ENCODE assay signal across 19 mouse cellular contexts in genomic region chr8:70394269-70394998, GRCm38 (mm10). TPM values are rescaled to one million over a fixed set of nuclear protein-coding genes. Genes with fewer than 3 reads are reported as not detected.
DNase-seq lines count a peak whose midpoint lies in the region; ATAC-seq and TF ChIP-seq lines count a peak whose summit lies in the region.
"Had no signal": no experiment of that assay in that cellular context is flagged by ENCODE, and none has a peak within 500 bp of the region (broad histone marks: within the 10 kb centered on the region; RNA-seq: fewer than 3 reads in every experiment).

No protein-coding gene starts in this region.

- ATAC-seq in cerebellum, adult (ENCODE audit: insufficient number of reproducible peaks, low FRiP score, low TSS enrichment): no peak
- ATAC-seq: CD4-positive, CD25-positive, alpha-beta regulatory T cell, adult 4 months; forebrain, embryonic 15.5 days; intestine, embryonic 16.5 days had no signal

- peak; percentile 63 for DNase-seq in cerebellum, adult 11-12 months
- no peak for DNase-seq in cerebellum, adult 18-20 months
- DNase-seq in cerebellum, adult 9-11 months: peak; percentile 65
- DNase-seq in layer of hippocampus, adult 2 months (ENCODE audit: low spot score in 2 of 2): no peak
- no peak for DNase-seq in layer of hippocampus, adult 18-20 months (ENCODE audit: low spot score in 2 of 2)
- DNase-seq in adrenal gland, postnatal 25 days: no peak
- DNase-seq: adrenal gland, adult 8-10 months; B cell, adult 2 months; gastrocnemius, postnatal 36 days; heart, adult 11 months; heart, postnatal 36 days; kidney, adult 2 months had no signal

- no peak for TF ChIP-seq CTCF in layer of hippocampus, adult 2 months (conservative IDR thresholded peaks at IDR 0.05)

- H3K27ac ChIP-seq in layer of hippocampus, adult 2 months: 0 out of 2 replicates have a peak overlapping the region, but pooled peaks have one; percentile 77
- H3K27ac ChIP-seq: forebrain, embryonic 15.5 days; heart, embryonic 10.5 days; hindbrain, embryonic 15.5 days had no signal

- no peak overlapping the region for H3K4me3 ChIP-seq in layer of hippocampus, adult 2 months
- H3K4me3 ChIP-seq: forebrain, embryonic 15.5 days; heart, embryonic 10.5 days; hindbrain, embryonic 15.5 days had no signal

RNA-seq across cellular contexts. Expression of gene Comp, which starts 21.1 kb away (rescaled TPM):
- total RNA-seq in layer of hippocampus, adult 2 months (2021): under 1 TPM; 0.29 to 0.56 TPM
- total RNA-seq in layer of hippocampus, adult 18-20 months (2021): under 1 TPM; 0.13 to 0.42 TPM
- total RNA-seq in adrenal gland, postnatal 25 days (2021): 0.27 TPM in 1 of 2 replicates, not detected in the other
- total RNA-seq: G1E had no signal

RNA-seq across cellular contexts. Expression of gene Upf1, which starts 41.4 kb away (rescaled TPM):
- total RNA-seq in layer of hippocampus, adult 2 months (2021): 10 to 100 TPM; 67.7 to 68.7 TPM
- total RNA-seq in layer of hippocampus, adult 18-20 months (2021): 10 to 100 TPM; 74.5 to 75.6 TPM
- 71.3 and 76.9 TPM in 2 replicates for total RNA-seq in adrenal gland, postnatal 25 days (2021)

RNA-seq across cellular contexts. Expression of gene Crtc1, which starts 44.9 kb away (rescaled TPM):
- 100 to 1,000 TPM; 191 to 208 TPM for total RNA-seq in layer of hippocampus, adult 2 months (2021)
- total RNA-seq in layer of hippocampus, adult 18-20 months (2021): 100 to 1,000 TPM; 193 to 199 TPM
- 23.9 and 28.8 TPM in 2 replicates for total RNA-seq in adrenal gland, postnatal 25 days (2021)

Comparison
In these comparisons a context has a peak if more than half of its experiments do, and no peak if none do; other contexts are left out.
1. DNase-seq: peak in cerebellum, adult 11-12 months (single experiment) and cerebellum, adult 9-11 months (single experiment); none in cerebellum, adult 18-20 months (0 of 2), layer of hippocampus, adult 2 months (0 of 2), layer of hippocampus, adult 18-20 months (0 of 2) and adrenal gland, postnatal 25 days (single experiment).